Mouse (Mus musculus): Measurements from ENCODE around the gene Dpy19l1. TPM values are rescaled to one million over a fixed set of nuclear protein-coding genes. Genes with fewer than 3 reads are reported as not detected.
A peak's percentile ranks its signal among the peaks of the same experiment; 100 is the strongest.

The Dpy19l1 gene
- polyA plus RNA-seq, 1 experiment from 2014 or later = 8.9 TPM

DNA sequence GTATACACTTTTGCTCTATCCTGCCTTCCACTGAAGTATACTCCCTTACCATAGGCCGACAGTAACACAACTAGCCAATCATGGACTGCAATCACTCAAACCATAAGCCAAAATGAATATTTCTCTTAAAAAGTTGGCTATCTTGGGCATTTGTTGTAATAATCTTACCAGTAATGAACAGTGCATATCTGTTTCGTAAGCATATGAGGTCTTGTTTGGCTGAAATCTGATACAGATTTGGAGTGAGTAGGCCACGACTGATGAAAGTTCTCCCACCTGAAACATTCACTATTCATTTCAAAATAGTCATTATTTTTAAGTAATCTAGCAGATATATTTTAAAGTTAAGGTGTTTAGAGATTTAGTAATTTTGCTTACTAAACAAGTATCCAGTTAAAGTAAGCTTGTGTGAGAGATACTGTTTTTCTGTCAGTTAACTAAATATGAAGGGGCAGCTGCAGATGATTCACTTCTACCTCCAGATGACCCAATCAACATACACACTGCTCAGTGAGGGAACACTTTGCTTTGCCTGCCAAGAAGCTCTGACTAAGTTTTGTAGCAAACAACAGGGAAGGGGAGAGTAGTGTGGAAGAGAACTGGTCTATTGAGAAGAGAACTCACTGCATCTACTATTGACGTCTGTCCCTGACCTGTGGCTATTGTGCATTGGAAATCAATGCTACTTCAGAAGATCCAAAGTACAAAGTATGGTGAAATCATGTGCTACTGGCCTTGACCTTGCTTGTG is 8.6 kb upstream of the Dpy19l1 start:
- Histone ChIP-seq H3K4me2 (ENCODE audit: low read depth, low read length) (no peak overlapping the region), H3K4me3 (ENCODE audit: low read depth, low read length) (no peak overlapping the region), H3K9me3 (ENCODE audit: low read length) (no peaks in the 10 kb centered on the region), H3K36me3 (replicated peaks; ENCODE audit: insufficient read depth, low read length) (no peaks in the 10 kb centered on the region), H3K9ac (replicated peaks) (no peak overlapping the region), H3K27ac (ENCODE audit: low read depth) (peak overlapping the region; percentile 71), H3K4me1 (ENCODE audit: insufficient read depth) (peaks cover 23% of the 10 kb centered on the region), H3K27me3 (ENCODE audit: insufficient read depth, low read length) (no peaks in the 10 kb centered on the region)
- TF ChIP-seq CTCF (IDR thresholded peaks at IDR 0.05; ENCODE audit: low read depth) (no peak), EP300 (IDR thresholded peaks at IDR 0.05; ENCODE audit: low read depth) (peak; percentile 86)
- peak; percentile 92 for ATAC-seq
- DNase-seq = no peak
- 68% methylated on average over 4 of the region's 4 CpGs for whole genome bisulfite sequencing (ENCODE audit: insufficient replicate concordance)

DNA sequence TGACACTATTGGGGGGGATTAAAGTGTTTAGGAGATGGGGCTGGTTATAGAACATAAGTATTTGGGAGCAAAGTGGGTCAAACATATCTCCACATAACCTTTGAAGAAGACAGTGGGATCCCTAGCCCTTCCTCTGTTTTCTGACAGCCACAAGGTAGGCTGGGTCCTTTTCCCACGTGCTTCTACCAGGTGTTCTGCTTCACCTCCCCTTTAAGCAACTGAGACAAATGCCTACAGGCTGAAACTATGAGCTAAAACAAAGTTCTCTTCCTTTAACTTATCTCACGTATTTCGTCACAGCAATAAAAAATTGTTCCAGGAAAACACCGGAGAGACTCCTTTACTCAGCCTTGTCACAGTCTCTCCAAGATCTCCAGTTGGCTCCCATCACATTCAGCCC is 5.9 kb upstream of the Dpy19l1 start:
- Histone ChIP-seq H3K27ac (ENCODE audit: low read depth) (no peak overlapping the region), H3K4me3 (ENCODE audit: low read depth, low read length) (no peak overlapping the region), H3K36me3 (replicated peaks; ENCODE audit: insufficient read depth, low read length) (no peaks in the 10 kb centered on the region), H3K9ac (replicated peaks) (no peak overlapping the region), H3K4me1 (ENCODE audit: insufficient read depth) (peaks cover 23% of the 10 kb centered on the region), H3K4me2 (ENCODE audit: low read depth, low read length) (no peak overlapping the region), H3K9me3 (ENCODE audit: low read length) (no peaks in the 10 kb centered on the region), H3K27me3 (ENCODE audit: insufficient read depth, low read length) (no peaks in the 10 kb centered on the region)
- TF ChIP-seq CTCF (IDR thresholded peaks at IDR 0.05; ENCODE audit: low read depth) (no peak), EP300 (IDR thresholded peaks at IDR 0.05; ENCODE audit: low read depth) (no peak)
- ATAC-seq (no peak), DNase-seq (no peak)
- WGBS (ENCODE audit: insufficient replicate concordance) = 83% methylated on average over 4 of the region's 4 CpGs

DNA sequence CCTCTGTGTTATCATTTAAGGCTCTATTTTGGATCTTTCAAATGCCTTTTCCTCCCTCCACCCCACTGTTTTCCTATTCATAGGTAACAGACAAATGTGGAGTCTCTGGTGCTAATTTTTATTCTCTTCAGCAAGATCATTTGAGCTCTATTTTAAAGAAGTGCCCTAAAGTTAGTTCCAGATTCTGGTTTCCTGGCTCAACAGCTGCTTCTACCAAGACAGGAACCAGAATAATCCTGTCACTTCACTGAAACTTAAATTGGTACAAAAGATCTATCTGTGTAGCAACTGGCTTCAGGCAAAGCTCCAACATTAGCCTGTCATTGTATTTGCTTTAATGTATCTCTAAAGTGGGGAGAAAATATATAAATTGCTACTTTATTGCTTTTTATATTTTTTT is 3.6 kb upstream of the Dpy19l1 start:
- H3K9me3 ChIP-seq (ENCODE audit: low read length) = no peaks in the 10 kb centered on the region
- DNase-seq = no peak
- H3K27me3 ChIP-seq (ENCODE audit: insufficient read depth, low read length) = no peaks in the 10 kb centered on the region
- TF ChIP-seq CTCF (IDR thresholded peaks at IDR 0.05; ENCODE audit: low read depth) = no peak
- no peak for TF ChIP-seq EP300 (IDR thresholded peaks at IDR 0.05; ENCODE audit: low read depth)
- H3K27ac ChIP-seq (ENCODE audit: low read depth) = no peak overlapping the region
- H3K36me3 ChIP-seq (replicated peaks; ENCODE audit: insufficient read depth, low read length) = no peaks in the 10 kb centered on the region
- no peak overlapping the region for H3K4me2 ChIP-seq (ENCODE audit: low read depth, low read length)
- H3K4me3 ChIP-seq (ENCODE audit: low read depth, low read length) = no peak overlapping the region
- H3K9ac ChIP-seq (replicated peaks) = no peak overlapping the region
- ATAC-seq = no peak
- H3K4me1 ChIP-seq (ENCODE audit: insufficient read depth) = peaks cover 14% of the 10 kb centered on the region

DNA sequence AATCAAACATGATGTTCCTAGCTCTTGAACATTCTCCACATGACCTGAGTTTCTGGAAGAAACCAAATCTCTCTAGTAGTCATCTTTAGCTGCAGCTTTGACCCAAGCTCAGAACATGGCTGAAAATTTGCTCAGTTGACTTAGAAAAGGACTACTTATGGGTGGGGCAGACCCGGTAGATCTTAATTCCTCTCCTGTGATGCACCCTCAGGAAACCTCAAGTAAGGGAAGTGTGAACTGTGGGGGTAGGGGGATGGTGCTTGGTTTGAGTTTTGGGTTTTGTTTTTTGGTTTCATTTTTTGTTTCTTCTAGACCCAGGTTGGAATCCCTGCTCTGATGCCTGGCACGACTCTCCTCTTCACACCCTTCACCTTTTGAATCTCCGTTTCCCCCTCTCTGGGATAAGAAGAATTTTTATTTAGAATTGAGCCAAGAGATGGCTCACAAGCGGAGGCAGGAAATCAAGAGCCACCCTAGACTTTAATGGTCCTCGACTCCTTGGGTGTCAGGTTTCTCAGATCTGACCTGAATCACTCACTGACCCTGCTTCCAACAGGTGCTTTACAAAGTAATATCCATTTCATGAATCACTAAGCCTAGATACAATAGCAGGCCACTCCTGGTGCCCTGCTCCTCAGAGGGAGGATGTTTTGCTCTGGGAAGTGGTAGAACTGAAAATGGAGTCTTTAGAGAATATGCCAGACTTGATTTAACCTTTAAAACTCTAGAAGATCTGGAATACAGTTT is 2.2 kb upstream of the Dpy19l1 start:
- Histone ChIP-seq H3K4me3 (ENCODE audit: low read depth, low read length) (no peak overlapping the region), H3K27ac (ENCODE audit: low read depth) (0 out of 2 replicates have a peak overlapping the region, but pooled peaks have one; percentile 25), H3K4me1 (ENCODE audit: insufficient read depth) (peaks cover 15% of the 10 kb centered on the region), H3K4me2 (ENCODE audit: low read depth, low read length) (no peak overlapping the region), H3K27me3 (ENCODE audit: insufficient read depth, low read length) (no peaks in the 10 kb centered on the region), H3K36me3 (replicated peaks; ENCODE audit: insufficient read depth, low read length) (no peaks in the 10 kb centered on the region), H3K9me3 (ENCODE audit: low read length) (no peaks in the 10 kb centered on the region), H3K9ac (replicated peaks) (no peak overlapping the region)
- WGBS (ENCODE audit: insufficient replicate concordance) = 62% methylated on average over 5 of the region's 5 CpGs
- TF ChIP-seq EP300 (IDR thresholded peaks at IDR 0.05; ENCODE audit: low read depth) = no peak
- no peak for TF ChIP-seq CTCF (IDR thresholded peaks at IDR 0.05; ENCODE audit: low read depth)
- no peak for DNase-seq
- ATAC-seq = no peak

DNA sequence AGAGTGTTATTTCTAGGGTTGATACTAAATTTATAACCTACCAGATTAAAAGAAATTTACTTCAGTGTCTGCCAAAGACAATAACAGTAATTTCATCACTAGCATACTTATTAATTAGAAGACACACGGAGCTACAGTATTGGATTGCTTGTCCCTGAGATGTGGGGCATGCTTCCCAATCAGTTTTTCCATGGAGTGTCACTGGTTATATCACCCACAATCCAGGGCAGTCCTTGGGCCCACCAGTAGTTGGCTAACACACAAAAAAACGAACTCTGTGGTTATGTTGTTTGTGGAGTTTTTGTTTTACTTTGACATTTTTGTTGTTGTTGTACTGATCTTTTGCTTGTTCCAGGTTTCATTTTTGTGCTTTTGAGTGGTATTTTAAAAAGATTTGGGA is 1.4 kb upstream of the Dpy19l1 start:
- Histone ChIP-seq H3K9ac (replicated peaks) (no peak overlapping the region), H3K27me3 (ENCODE audit: insufficient read depth, low read length) (no peaks in the 10 kb centered on the region), H3K36me3 (replicated peaks; ENCODE audit: insufficient read depth, low read length) (no peaks in the 10 kb centered on the region), H3K27ac (ENCODE audit: low read depth) (no peak overlapping the region; the same call in 1 of the 2 replicates), H3K4me1 (ENCODE audit: insufficient read depth) (peaks cover 22% of the 10 kb centered on the region), H3K9me3 (ENCODE audit: low read length) (no peaks in the 10 kb centered on the region), H3K4me3 (ENCODE audit: low read depth, low read length) (no peak overlapping the region), H3K4me2 (ENCODE audit: low read depth, low read length) (no peak overlapping the region)
- ATAC-seq (no peak), DNase-seq (no peak)
- TF ChIP-seq CTCF (IDR thresholded peaks at IDR 0.05; ENCODE audit: low read depth) (no peak), EP300 (IDR thresholded peaks at IDR 0.05; ENCODE audit: low read depth) (no peak)
- WGBS (ENCODE audit: insufficient replicate concordance) = 45% methylated on average over 2 of the region's 2 CpGs

DNA sequence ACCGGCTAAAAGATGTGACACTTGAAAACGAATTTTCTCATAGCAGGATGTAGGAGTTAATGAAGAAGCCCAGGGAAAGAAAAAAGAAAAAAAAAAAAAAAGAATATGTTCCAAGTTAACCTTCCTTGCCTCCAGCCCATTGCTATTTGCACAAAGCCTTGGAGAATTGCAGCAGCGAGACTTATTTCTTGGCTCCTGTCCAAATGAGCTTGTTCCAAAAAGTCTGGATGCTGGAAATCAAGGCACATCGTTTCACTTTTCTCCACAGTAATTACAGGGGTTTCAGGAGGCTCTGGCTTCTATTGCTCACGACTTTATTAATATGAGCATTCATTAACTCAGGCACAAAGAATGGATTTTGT is 899 bp upstream of the Dpy19l1 start:
- peak overlapping the region; percentile 82 for H3K4me2 ChIP-seq (ENCODE audit: low read depth, low read length)
- TF ChIP-seq EP300 (IDR thresholded peaks at IDR 0.05; ENCODE audit: low read depth) (no peak), CTCF (IDR thresholded peaks at IDR 0.05; ENCODE audit: low read depth) (no peak)
- H3K9ac ChIP-seq (replicated peaks) = peak overlapping the region; percentile 83; the same call in 1 of the 2 replicates
- ATAC-seq = no peak
- peaks cover 27% of the 10 kb centered on the region for H3K4me1 ChIP-seq (ENCODE audit: insufficient read depth)
- DNase-seq = no peak
- H3K9me3 ChIP-seq (ENCODE audit: low read length) = no peaks in the 10 kb centered on the region
- no peaks in the 10 kb centered on the region for H3K36me3 ChIP-seq (replicated peaks; ENCODE audit: insufficient read depth, low read length)
- WGBS (ENCODE audit: insufficient replicate concordance) = 11% methylated on average over 5 of the region's 5 CpGs
- H3K4me3 ChIP-seq (ENCODE audit: low read depth, low read length) = peak overlapping the region; percentile 75
- H3K27me3 ChIP-seq (ENCODE audit: insufficient read depth, low read length) = no peaks in the 10 kb centered on the region
- H3K27ac ChIP-seq (ENCODE audit: low read depth) = peak overlapping the region; percentile 94

Measured in liver, postnatal 0 days (tissue).